Mouse (Mus musculus): ENCODE measurements around the gene B3gat3. TPM values are rescaled to one million over a fixed set of nuclear protein-coding genes. Genes with fewer than 3 reads are reported as not detected.
A peak's percentile ranks its signal among the peaks of the same experiment; 100 is the strongest.

The B3gat3 gene
- polyA plus RNA-seq, 1 experiment from 2014 or later = 44.0 TPM

GRCm38 (mm10) chr19:8919684-8920072, 496 bp upstream of the B3gat3 start:
- 68% methylated on average over 6 of the region's 6 CpGs for WGBS
- no peaks in the 10 kb centered on the region for H3K27me3 ChIP-seq (replicated peaks; ENCODE audit: control insufficient read depth, insufficient read depth, low read length)
- H3K4me1 ChIP-seq (ENCODE audit: control insufficient read depth, insufficient read depth, low read length) = peaks cover 10% of the 10 kb centered on the region; the same call in 1 of the 2 replicates
- H3K27ac ChIP-seq (ENCODE audit: low read length) = peak overlapping the region; percentile 96
- H3K4me2 ChIP-seq (ENCODE audit: low read depth, low read length) = peak overlapping the region; percentile 75
- H3K9ac ChIP-seq (ENCODE audit: low read depth, low read length) = peak overlapping the region; percentile 86
- peaks cover 2% of the 10 kb centered on the region for H3K36me3 ChIP-seq (ENCODE audit: control insufficient read depth, insufficient read depth, low read length)
- ATAC-seq = no peak
- no peaks in the 10 kb centered on the region for H3K9me3 ChIP-seq (ENCODE audit: control insufficient read depth, low read length)
- peak overlapping the region; percentile 83 for H3K4me3 ChIP-seq (ENCODE audit: low read length)

- no peaks in the 10 kb centered on the region for H3K9me3 ChIP-seq (ENCODE audit: control insufficient read depth, low read length)
- H3K27ac ChIP-seq (ENCODE audit: low read length) = peak overlapping the region; percentile 96
- H3K4me1 ChIP-seq (ENCODE audit: control insufficient read depth, insufficient read depth, low read length) = peaks cover 10% of the 10 kb centered on the region; the same call in 1 of the 2 replicates
- H3K9ac ChIP-seq (ENCODE audit: low read depth, low read length) = peak overlapping the region; percentile 86
- H3K4me2 ChIP-seq (ENCODE audit: low read depth, low read length) = peak overlapping the region; percentile 75
- peak; percentile 11; the same call in 1 of the 2 replicates for ATAC-seq
- H3K4me3 ChIP-seq (ENCODE audit: low read length) = peak overlapping the region; percentile 83
- H3K27me3 ChIP-seq (replicated peaks; ENCODE audit: control insufficient read depth, insufficient read depth, low read length) = no peaks in the 10 kb centered on the region
- WGBS = 2% methylated on average over 6 of the region's 6 CpGs
- no peaks in the 10 kb centered on the region; the same call in 1 of the 2 replicates for H3K36me3 ChIP-seq (ENCODE audit: control insufficient read depth, insufficient read depth, low read length)
These were observed 690 bp downstream of the B3gat3 start for GRCm38 (mm10) chr19:8920836-8921291.

DNA sequence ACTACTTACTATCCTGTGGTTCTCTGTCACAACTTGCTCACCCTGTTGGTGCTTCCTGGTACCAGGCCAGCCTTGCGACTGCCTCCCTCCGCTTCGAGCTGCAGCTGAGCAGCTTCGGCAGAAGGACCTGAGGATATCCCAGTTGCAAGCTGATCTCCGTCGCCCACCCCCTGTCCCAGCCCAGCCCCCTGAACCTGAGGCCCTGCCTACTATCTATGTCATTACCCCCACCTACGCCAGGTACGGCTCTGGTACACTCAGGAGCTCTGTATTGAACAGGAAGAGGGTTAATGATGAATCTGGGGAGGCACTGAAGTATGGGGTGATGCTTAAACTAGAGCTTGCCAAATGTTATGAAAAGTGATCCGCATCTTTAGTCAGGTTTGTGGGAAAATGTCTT, 1.6 kb downstream of the B3gat3 start:
- Histone ChIP-seq H3K4me1 (ENCODE audit: control insufficient read depth, insufficient read depth, low read length) (peaks cover 10% of the 10 kb centered on the region; the same call in 1 of the 2 replicates), H3K9me3 (ENCODE audit: control insufficient read depth, low read length) (no peaks in the 10 kb centered on the region), H3K4me2 (ENCODE audit: low read depth, low read length) (peak overlapping the region; percentile 35; the same call in 1 of the 2 replicates), H3K27me3 (replicated peaks; ENCODE audit: control insufficient read depth, insufficient read depth, low read length) (no peaks in the 10 kb centered on the region), H3K9ac (ENCODE audit: low read depth, low read length) (peak overlapping the region; percentile 43; the same call in 1 of the 2 replicates), H3K36me3 (ENCODE audit: control insufficient read depth, insufficient read depth, low read length) (peaks cover 3% of the 10 kb centered on the region), H3K4me3 (ENCODE audit: low read length) (no peak overlapping the region), H3K27ac (ENCODE audit: low read length) (no peak overlapping the region)
- 74% methylated on average over 9 of the region's 9 CpGs for WGBS
- no peak for ATAC-seq

GRCm38 (mm10) chr19:8926766-8927165, 6.6 kb downstream of the B3gat3 start:
- no peak for ATAC-seq
- H3K27ac ChIP-seq (ENCODE audit: low read length) = no peak overlapping the region
- no peak overlapping the region for H3K4me3 ChIP-seq (ENCODE audit: low read length)
- peaks cover 18% of the 10 kb centered on the region for H3K4me1 ChIP-seq (ENCODE audit: control insufficient read depth, insufficient read depth, low read length)
- H3K36me3 ChIP-seq (ENCODE audit: control insufficient read depth, insufficient read depth, low read length) = peaks cover 7% of the 10 kb centered on the region
- no peak overlapping the region for H3K4me2 ChIP-seq (ENCODE audit: low read depth, low read length)
- no peak overlapping the region for H3K9ac ChIP-seq (ENCODE audit: low read depth, low read length)
- no peaks in the 10 kb centered on the region for H3K27me3 ChIP-seq (replicated peaks; ENCODE audit: control insufficient read depth, insufficient read depth, low read length)
- 93% methylated on average over 2 of the region's 2 CpGs for WGBS
- no peaks in the 10 kb centered on the region for H3K9me3 ChIP-seq (ENCODE audit: control insufficient read depth, low read length)

DNA sequence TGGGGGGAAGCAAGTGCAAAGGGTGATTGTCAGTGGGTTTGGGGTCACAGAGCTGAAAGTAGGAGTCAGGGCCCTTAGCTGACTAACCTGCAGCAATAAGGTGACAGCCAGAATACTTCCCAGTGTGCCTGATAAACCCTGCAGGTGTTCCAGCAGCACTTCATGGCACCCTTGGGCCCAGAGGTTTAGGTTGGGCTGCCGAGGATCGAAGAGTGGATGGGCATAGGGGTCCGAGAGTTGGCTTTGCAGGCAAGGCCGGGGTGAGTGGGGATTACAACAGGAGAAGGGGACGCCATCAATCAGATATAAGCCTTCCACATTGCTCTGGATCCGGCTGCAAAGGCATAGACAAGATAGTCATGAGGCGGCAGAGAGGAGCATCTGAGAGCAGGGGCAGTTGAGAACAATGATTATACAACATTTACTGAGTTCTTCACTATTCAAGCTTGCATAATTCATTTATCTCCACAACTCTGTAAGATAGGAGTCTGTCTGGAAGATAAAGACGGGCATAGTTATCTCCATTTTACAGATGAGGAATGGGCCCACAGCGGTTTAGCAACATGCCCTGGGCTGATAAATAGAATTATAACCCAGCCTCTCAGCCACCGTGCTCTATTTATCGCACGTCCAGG, 7.8 kb downstream of the B3gat3 start:
- Histone ChIP-seq H3K4me2 (ENCODE audit: low read depth, low read length) (no peak overlapping the region), H3K9me3 (ENCODE audit: control insufficient read depth, low read length) (no peaks in the 10 kb centered on the region), H3K9ac (ENCODE audit: low read depth, low read length) (no peak overlapping the region), H3K4me3 (ENCODE audit: low read length) (no peak overlapping the region), H3K4me1 (ENCODE audit: control insufficient read depth, insufficient read depth, low read length) (peaks cover 16% of the 10 kb centered on the region), H3K27me3 (replicated peaks; ENCODE audit: control insufficient read depth, insufficient read depth, low read length) (no peaks in the 10 kb centered on the region), H3K27ac (ENCODE audit: low read length) (no peak overlapping the region), H3K36me3 (ENCODE audit: control insufficient read depth, insufficient read depth, low read length) (peaks cover 7% of the 10 kb centered on the region)
- no peak for ATAC-seq
- 81% methylated on average over 12 of the region's 12 CpGs for WGBS

- no peaks in the 10 kb centered on the region for H3K9me3 ChIP-seq (ENCODE audit: control insufficient read depth, low read length)
- peak; percentile 27 for ATAC-seq
- H3K27me3 ChIP-seq (replicated peaks; ENCODE audit: control insufficient read depth, insufficient read depth, low read length) = no peaks in the 10 kb centered on the region
- peak overlapping the region; percentile 84 for H3K4me2 ChIP-seq (ENCODE audit: low read depth, low read length)
- H3K4me1 ChIP-seq (ENCODE audit: control insufficient read depth, insufficient read depth, low read length) = peaks cover 16% of the 10 kb centered on the region
- peaks cover 9% of the 10 kb centered on the region for H3K36me3 ChIP-seq (ENCODE audit: control insufficient read depth, insufficient read depth, low read length)
- H3K9ac ChIP-seq (ENCODE audit: low read depth, low read length) = peak overlapping the region; percentile 92
- H3K27ac ChIP-seq (ENCODE audit: low read length) = peak overlapping the region; percentile 78
- H3K4me3 ChIP-seq (ENCODE audit: low read length) = peak overlapping the region; percentile 85
- WGBS = 25% methylated on average over 16 of the region's 16 CpGs
These were observed 8.6 kb downstream of the B3gat3 start for GRCm38 (mm10) chr19:8928689-8929223.

DNA sequence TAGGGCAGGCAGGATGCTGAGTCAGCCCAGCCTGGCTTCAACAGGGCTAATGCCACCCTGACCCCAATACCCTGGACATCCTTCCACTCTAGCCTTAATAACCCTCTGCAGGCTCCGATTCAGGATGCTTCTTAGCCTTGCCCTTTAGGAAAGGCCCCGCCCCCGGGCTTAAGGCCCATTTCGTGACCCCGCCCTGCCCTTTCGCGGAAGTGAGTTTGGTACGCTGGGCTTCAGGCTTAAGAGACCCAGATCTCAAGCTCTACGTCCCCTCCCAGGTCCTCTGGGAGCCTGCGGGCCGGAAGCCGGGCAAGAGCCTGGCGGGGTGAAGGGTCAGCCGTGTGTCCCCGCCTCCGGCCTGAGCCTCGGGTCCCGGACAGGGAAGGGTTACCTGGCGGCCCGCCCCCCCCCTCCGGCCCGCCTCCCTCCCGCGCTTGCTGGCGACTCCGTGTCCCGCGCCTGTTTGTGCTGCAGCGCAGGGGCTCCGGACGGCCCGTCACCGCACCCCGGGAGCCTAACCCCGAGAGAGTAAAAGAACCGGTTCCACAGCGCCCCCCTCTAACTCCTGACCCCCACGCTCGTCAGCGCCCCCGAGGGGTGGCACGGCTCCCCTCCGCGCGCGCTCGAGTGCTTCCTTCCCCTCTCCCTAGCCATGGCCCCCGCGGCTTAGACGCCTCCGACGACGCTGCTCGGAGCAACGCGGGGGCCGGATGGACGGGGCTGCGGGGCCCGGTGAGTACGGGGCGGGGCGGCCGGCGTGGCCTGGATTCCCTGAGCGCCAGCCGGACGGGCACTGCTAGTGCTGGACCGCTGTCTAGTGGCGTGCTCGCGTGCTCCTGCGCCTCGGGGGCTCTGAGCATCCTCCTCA, 9.3 kb downstream of the B3gat3 start, which contains the start of the genes Rom1 and Eml3:
Gene Rom1 (minus strand): TSS at position 133 of the 865 bp plus-strand sequence.
Gene Eml3 (plus strand): TSS at position 329 of the 865 bp plus-strand sequence.
- H3K27ac ChIP-seq (ENCODE audit: low read length) = peak within 1 kb of the TSS; percentile 78
- peak; percentile 87 for ATAC-seq
- under 1% methylated on average over 70 of the region's 74 CpGs for WGBS
- peak within 1 kb of the TSS; percentile 85 for H3K4me3 ChIP-seq (ENCODE audit: low read length)
- H3K9ac ChIP-seq (ENCODE audit: low read depth, low read length) = peak within 1 kb of the TSS; percentile 92
- peak within 1 kb of the TSS; percentile 84 for H3K4me2 ChIP-seq (ENCODE audit: low read depth, low read length)
- H3K4me1 ChIP-seq (ENCODE audit: control insufficient read depth, insufficient read depth, low read length) = peaks cover 16% of the 10 kb centered on the region
- no peaks in the 10 kb centered on the region for H3K9me3 ChIP-seq (ENCODE audit: control insufficient read depth, low read length)
- H3K36me3 ChIP-seq (ENCODE audit: control insufficient read depth, insufficient read depth, low read length) = peaks cover 14% of the 10 kb centered on the region
- H3K27me3 ChIP-seq (replicated peaks; ENCODE audit: control insufficient read depth, insufficient read depth, low read length) = no peaks in the 10 kb centered on the region

GRCm38 (mm10) chr19:8930117-8930516, 9.9 kb downstream of the B3gat3 start:
- H3K4me3 ChIP-seq (ENCODE audit: low read length) = peak overlapping the region; percentile 85
- no peaks in the 10 kb centered on the region for H3K9me3 ChIP-seq (ENCODE audit: control insufficient read depth, low read length)
- ATAC-seq = peak; percentile 26
- peak overlapping the region; percentile 92 for H3K9ac ChIP-seq (ENCODE audit: low read depth, low read length)
- H3K4me1 ChIP-seq (ENCODE audit: control insufficient read depth, insufficient read depth, low read length) = peaks cover 16% of the 10 kb centered on the region
- H3K27me3 ChIP-seq (replicated peaks; ENCODE audit: control insufficient read depth, insufficient read depth, low read length) = no peaks in the 10 kb centered on the region
- peak overlapping the region; percentile 78 for H3K27ac ChIP-seq (ENCODE audit: low read length)
- WGBS = 8% methylated on average over 11 of the region's 11 CpGs
- peaks cover 18% of the 10 kb centered on the region for H3K36me3 ChIP-seq (ENCODE audit: control insufficient read depth, insufficient read depth, low read length)
- H3K4me2 ChIP-seq (ENCODE audit: low read depth, low read length) = peak overlapping the region; percentile 84

DNA sequence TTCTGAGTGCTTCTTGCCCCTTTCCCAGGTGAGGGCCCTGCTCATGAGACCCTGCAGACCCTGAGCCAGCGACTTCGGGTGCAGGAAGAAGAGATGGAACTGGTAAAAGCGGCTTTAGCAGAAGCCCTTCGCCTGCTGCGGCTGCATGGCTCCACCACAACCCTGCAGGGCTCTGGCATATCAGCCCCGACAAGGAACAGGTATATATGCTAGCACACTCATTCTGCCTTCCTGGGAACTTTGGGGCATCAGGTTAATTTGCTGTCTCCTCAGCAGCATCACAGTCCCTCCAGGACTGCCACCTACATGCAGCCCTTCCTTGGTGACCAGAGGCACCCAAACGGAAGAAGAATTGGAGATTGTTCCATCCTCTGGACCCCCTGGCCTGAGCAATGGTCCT, 10.6 kb downstream of the B3gat3 start:
- ATAC-seq = no peak
- Histone ChIP-seq H3K9me3 (ENCODE audit: control insufficient read depth, low read length) (no peaks in the 10 kb centered on the region), H3K36me3 (ENCODE audit: control insufficient read depth, insufficient read depth, low read length) (peaks cover 18% of the 10 kb centered on the region), H3K4me2 (ENCODE audit: low read depth, low read length) (peak overlapping the region; percentile 84), H3K27ac (ENCODE audit: low read length) (no peak overlapping the region), H3K4me1 (ENCODE audit: control insufficient read depth, insufficient read depth, low read length) (peaks cover 16% of the 10 kb centered on the region), H3K4me3 (ENCODE audit: low read length) (peak overlapping the region; percentile 85), H3K9ac (ENCODE audit: low read depth, low read length) (peak overlapping the region; percentile 92), H3K27me3 (replicated peaks; ENCODE audit: control insufficient read depth, insufficient read depth, low read length) (no peaks in the 10 kb centered on the region)
- WGBS = 77% methylated on average over 7 of the region's 7 CpGs

Measured in intestine, embryonic 16.5 days (tissue).